Mouse (Mus musculus): ENCODE measurements around the gene Scn10a.

Gene Scn10a

GRCm38 (mm10) chr9:119719222-119719621, at the start of gene Scn10a:
TSS of gene Scn10a (minus strand) at chr9:119719322.
- in situ Hi-C loops (cut with MboI; ENCODE audit: low pct_unique_long_range_greater_than_20kb in 1 of 2, low sequenced_read_pairs in 2 of 2, unreplicated experiment in 1 of 2) = no loop called here

GRCm38 (mm10) chr9:119768585-119768984, 49.5 kb upstream of the Scn10a start:
- in situ Hi-C loops (cut with MboI; ENCODE audit: low pct_unique_long_range_greater_than_20kb in 1 of 2, low sequenced_read_pairs in 2 of 2, unreplicated experiment in 1 of 2) = loop anchor here in 1 of 2 experiments (25.0 kb wide), 1 partner anchor 256 kb away; no protein-coding TSS in a partner anchor

DNA sequence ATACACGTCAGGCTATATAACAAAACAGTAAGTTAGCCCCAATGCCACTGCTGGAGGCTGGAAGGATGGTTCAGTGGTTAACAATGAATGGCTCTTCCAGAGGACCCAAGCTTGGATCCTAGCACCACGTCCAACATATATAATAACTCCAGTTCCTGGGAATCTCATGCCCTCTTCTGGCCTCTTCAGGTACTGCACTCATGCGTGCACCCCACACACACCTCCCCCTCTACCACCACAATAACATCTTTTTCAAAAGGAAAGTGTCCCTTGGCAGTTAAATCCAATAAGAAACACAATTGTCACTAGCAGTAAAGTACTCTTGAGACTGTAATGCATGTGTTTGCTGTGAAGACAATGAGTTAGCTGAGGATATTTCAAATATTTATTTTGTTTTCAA, 41.1 kb upstream of the Scn10a start:
- in situ Hi-C loops (cut with MboI; ENCODE audit: low pct_unique_long_range_greater_than_20kb in 1 of 2, low sequenced_read_pairs in 2 of 2, unreplicated experiment in 1 of 2) = loop anchor here in 1 of 2 experiments (25.0 kb wide), 1 partner anchor 248 kb away; no protein-coding TSS in a partner anchor

GRCm38 (mm10) chr9:119759457-119759856, 40.3 kb upstream of the Scn10a start:
- in situ Hi-C loops (cut with MboI; ENCODE audit: low pct_unique_long_range_greater_than_20kb in 1 of 2, low sequenced_read_pairs in 2 of 2, unreplicated experiment in 1 of 2) = loop anchor here in 1 of 2 experiments (10.0 to 25.0 kb wide), 2 partner anchors 105 to 247 kb away; no protein-coding TSS in a partner anchor

DNA sequence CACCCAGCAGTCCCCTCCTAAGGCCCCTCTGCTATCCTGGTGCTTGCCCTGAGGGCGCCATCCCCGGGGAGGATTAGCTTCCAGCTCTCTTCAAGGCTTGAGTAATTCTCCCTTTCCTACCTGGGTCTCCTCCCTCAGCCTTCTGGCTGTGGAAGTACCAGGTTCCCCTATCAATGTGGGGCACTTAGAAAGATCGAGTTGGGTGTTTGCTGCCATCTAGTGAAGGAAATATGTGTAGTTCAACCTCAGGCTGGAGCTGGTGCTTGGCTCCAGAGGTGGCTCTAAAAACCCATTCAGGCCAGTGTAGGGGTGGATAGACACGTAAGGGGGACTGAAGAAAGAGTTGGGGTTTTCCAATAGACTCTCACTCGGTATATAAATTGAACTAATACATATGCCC, 32.4 kb upstream of the Scn10a start:
- in situ Hi-C loops (cut with MboI; ENCODE audit: low pct_unique_long_range_greater_than_20kb in 1 of 2, low sequenced_read_pairs in 2 of 2, unreplicated experiment in 1 of 2) = loop anchor here in 1 of 2 experiments (10.0 to 25.0 kb wide), 2 partner anchors 97 to 239 kb away; no protein-coding TSS in a partner anchor

DNA sequence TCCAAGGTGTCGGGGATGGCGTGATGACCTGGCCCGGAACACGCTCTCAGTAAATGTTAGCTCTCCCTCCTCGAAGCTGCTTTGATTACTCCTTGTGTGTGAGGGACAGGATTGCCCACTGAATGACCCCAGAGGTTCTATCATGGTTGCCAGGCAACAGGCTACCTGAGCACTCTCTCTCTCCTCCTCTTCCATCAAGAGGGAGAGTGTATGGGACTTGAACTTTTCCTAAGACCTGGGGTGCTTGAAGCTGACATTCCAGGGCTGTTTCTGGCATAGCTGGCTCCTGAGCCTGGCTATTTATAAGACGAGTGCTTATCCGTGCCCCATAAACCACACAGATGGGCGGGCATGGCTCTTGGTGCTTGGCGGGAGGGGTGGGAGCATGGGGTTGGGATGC, 30.0 kb upstream of the Scn10a start:
- in situ Hi-C loops (cut with MboI; ENCODE audit: low pct_unique_long_range_greater_than_20kb in 1 of 2, low sequenced_read_pairs in 2 of 2, unreplicated experiment in 1 of 2) = no loop called here

DNA sequence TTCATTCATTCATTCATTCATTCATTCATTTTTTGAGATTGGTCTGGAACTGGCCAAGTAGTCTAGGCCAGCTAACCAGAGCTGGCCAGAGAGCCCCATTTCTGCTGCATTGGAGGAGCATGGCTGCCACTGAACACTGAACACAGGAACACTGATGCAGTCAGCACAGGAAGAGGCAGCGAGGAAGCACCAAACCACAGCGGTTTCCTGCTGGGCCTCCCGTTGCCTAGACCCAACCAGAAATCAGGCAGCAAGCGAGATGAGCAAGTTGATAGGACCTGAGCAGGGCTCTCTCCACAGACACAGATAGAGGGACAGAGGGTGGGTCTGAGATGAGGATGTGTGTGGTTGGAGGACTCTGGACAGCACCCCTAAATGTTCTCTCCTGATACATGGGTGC, 24.8 kb upstream of the Scn10a start:
- in situ Hi-C loops (cut with MboI; ENCODE audit: low pct_unique_long_range_greater_than_20kb in 1 of 2, low sequenced_read_pairs in 2 of 2, unreplicated experiment in 1 of 2) = no loop called here

DNA sequence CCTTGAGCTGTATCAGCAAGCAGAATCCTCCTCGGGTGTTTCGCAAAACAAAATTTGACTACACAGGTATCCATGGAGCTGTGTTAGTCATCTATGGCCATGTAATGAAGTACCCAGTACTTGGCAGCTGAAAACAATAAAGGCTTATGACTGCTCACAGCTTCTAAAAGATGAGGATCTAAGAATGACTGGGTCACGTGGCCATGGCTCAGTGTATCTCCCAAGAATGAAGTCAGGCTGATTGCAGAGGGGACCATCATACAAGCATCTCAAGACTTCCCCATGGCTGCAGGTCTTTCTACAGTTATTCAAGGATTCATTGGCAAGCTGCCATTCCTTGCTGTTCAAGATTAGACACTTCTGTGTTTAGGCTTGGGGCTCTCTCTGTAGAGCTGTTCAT, 24.2 kb upstream of the Scn10a start:
- in situ Hi-C loops (cut with MboI; ENCODE audit: low pct_unique_long_range_greater_than_20kb in 1 of 2, low sequenced_read_pairs in 2 of 2, unreplicated experiment in 1 of 2) = no loop called here

GRCm38 (mm10) chr9:119741101-119741786, 22.1 kb upstream of the Scn10a start:
- in situ Hi-C loops (cut with MboI; ENCODE audit: low pct_unique_long_range_greater_than_20kb in 1 of 2, low sequenced_read_pairs in 2 of 2, unreplicated experiment in 1 of 2) = no loop called here

GRCm38 (mm10) chr9:119728412-119729097, 9.4 kb upstream of the Scn10a start:
- in situ Hi-C loops (cut with MboI; ENCODE audit: low pct_unique_long_range_greater_than_20kb in 1 of 2, low sequenced_read_pairs in 2 of 2, unreplicated experiment in 1 of 2) = no loop called here

- in situ Hi-C loops (cut with MboI; ENCODE audit: low pct_unique_long_range_greater_than_20kb in 1 of 2, low sequenced_read_pairs in 2 of 2, unreplicated experiment in 1 of 2) = no loop called here
Measured at GRCm38 (mm10) chr9:119726990-119727389, 7.9 kb upstream of the Scn10a start.

DNA sequence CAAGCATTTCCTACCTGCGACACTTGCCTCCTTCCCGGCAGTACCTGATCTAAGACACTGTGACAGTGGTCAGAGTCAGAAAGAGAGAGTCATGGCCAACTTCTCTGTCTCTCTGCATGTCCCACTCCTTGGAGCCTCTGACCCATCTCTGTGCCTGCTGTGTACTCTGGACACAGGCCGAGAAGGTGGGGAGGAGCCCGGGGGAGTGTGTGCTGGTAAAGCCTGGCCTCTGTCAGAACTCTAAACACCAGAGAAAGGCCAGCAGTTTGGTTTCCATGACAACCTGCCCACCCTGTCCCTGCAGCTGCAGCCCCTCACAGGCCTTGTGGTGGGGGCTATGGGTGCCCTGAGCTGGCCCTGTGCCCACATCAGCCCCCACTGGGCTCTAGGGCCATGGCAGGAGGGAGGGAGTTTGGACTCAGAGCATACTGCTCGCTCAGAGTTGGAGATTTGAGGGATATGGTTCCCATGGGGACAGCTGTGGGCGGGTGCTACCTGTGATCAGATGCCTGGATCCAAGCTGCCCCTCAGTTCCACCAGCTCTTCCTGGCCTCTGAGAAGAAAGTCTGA, 6.3 kb upstream of the Scn10a start:
- in situ Hi-C loops (cut with MboI; ENCODE audit: low pct_unique_long_range_greater_than_20kb in 1 of 2, low sequenced_read_pairs in 2 of 2, unreplicated experiment in 1 of 2) = no loop called here

DNA sequence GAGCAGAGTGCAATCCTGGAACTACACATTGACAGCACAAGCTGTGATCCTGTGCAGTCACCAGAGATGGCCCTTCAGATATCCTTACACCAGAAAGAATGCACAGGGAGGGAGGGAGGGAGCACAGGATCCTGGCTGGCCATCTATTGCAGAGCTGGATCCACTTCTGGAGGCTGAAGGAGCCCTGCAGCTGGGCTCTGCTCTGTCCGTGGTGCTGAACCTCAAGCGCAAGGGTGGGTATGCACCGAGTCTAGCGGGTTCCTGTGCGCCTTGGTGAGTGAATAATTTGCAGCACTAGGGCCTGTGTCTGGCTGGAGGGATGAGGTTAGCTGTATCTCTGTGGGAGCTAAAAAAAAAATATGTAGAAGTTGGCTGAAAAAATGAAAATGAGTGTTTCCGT, 12.4 kb downstream of the Scn10a start:
- in situ Hi-C loops (cut with MboI; ENCODE audit: low pct_unique_long_range_greater_than_20kb in 1 of 2, low sequenced_read_pairs in 2 of 2, unreplicated experiment in 1 of 2) = no loop called here

DNA sequence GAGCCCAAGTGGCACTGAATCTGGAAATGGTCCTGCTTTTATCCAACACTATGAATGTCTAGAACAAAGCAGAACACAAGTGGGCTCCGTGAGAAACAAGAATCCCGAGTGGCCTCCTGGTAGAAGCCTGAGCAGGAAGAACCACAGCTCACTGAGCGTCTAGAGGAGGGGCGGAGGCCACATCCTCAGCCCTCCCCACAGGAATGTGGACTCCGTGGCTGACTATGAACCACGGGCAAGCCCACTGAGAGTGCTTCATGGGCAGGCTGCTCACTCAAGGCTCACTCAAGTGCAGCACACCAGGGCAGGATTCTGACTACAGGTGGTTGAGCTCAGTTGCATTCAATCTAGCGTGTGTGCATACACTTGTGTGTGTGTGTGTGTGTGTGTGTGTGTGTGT, 27.6 kb downstream of the Scn10a start:
- in situ Hi-C loops (cut with MboI; ENCODE audit: low pct_unique_long_range_greater_than_20kb in 1 of 2, low sequenced_read_pairs in 2 of 2, unreplicated experiment in 1 of 2) = no loop called here

- in situ Hi-C loops (cut with MboI; ENCODE audit: low pct_unique_long_range_greater_than_20kb in 1 of 2, low sequenced_read_pairs in 2 of 2, unreplicated experiment in 1 of 2) = no loop called here
Measured at GRCm38 (mm10) chr9:119691001-119691400, 28.1 kb downstream of the Scn10a start.

DNA sequence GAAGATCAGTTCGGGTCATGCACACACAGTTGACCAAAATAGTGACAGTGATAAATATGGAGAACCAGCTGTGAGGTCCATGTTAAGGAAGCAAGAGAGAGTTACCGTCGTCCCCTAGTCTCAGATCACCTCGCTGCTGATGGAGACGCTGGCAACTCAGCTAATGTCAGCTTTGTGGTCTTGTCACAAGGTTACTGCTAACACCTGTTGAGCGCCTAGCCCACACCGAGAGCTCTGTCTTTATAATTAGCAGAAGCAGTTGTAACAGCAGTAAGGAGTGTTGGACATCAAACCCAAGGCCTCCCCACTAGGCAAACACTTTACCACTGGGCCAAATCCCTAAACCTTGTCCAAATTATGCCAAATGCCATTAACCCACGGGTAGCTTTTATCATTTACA, 31.2 kb downstream of the Scn10a start:
- in situ Hi-C loops (cut with MboI; ENCODE audit: low pct_unique_long_range_greater_than_20kb in 1 of 2, low sequenced_read_pairs in 2 of 2, unreplicated experiment in 1 of 2) = no loop called here

GRCm38 (mm10) chr9:119686187-119686586, 32.9 kb downstream of the Scn10a start:
- in situ Hi-C loops (cut with MboI; ENCODE audit: low pct_unique_long_range_greater_than_20kb in 1 of 2, low sequenced_read_pairs in 2 of 2, unreplicated experiment in 1 of 2) = no loop called here

GRCm38 (mm10) chr9:119680896-119681295, 38.2 kb downstream of the Scn10a start:
- in situ Hi-C loops (cut with MboI; ENCODE audit: low pct_unique_long_range_greater_than_20kb in 1 of 2, low sequenced_read_pairs in 2 of 2, unreplicated experiment in 1 of 2) = no loop called here

GRCm38 (mm10) chr9:119664109-119664508, 55.0 kb downstream of the Scn10a start:
- in situ Hi-C loops (cut with MboI; ENCODE audit: low pct_unique_long_range_greater_than_20kb in 1 of 2, low sequenced_read_pairs in 2 of 2, unreplicated experiment in 1 of 2) = no loop called here
